In genomic region chr3:127701196-127701825, GRCm38 (mm10) we compare ENCODE assay signal across 30 mouse cellular contexts.
DNase-seq lines count a peak whose midpoint lies in the region; ATAC-seq and TF ChIP-seq lines count a peak whose summit lies in the region.
"Had no signal": no experiment of that assay in that cellular context is flagged by ENCODE, and none has a peak within 500 bp of the region (broad histone marks: within the 10 kb centered on the region; RNA-seq: fewer than 3 reads in every experiment).

No protein-coding gene starts in this region.

- no peak for ATAC-seq in forebrain, embryonic 11.5 days (replicated peaks; ENCODE audit: low FRiP score)
- no peak for ATAC-seq in forebrain, postnatal 0 days
- ATAC-seq in forebrain, embryonic 13.5 days: no peak
- ATAC-seq in erythroblast, adult 5-6 weeks (replicated peaks; ENCODE audit: low FRiP score, poor library complexity, severe bottlenecking): no peak
- ATAC-seq: hindbrain, postnatal 0 days; inflammation-experienced regulatory T-cells, adult 6 months; intestine, embryonic 16.5 days had no signal

- no peak overlapping the region for H3K4me2 ChIP-seq in forebrain, embryonic 11.5 days (ENCODE audit: low read depth, low read length, severe bottlenecking)
- no peak overlapping the region for H3K4me2 ChIP-seq in forebrain, postnatal 0 days (ENCODE audit: low read depth)
- no peak overlapping the region for H3K4me2 ChIP-seq in forebrain, embryonic 13.5 days
- H3K4me2 ChIP-seq: embryonic facial prominence, embryonic 13.5 days; heart, embryonic 12.5 days; heart, embryonic 15.5 days; hindbrain, embryonic 14.5 days had no signal

- peak overlapping the region; percentile 34; the same call in 1 of the 2 replicates for H3K27ac ChIP-seq in forebrain, embryonic 11.5 days (ENCODE audit: low read depth, low read length)
- H3K27ac ChIP-seq in forebrain, postnatal 0 days (ENCODE audit: low read depth, low read length): no peak overlapping the region
- H3K27ac ChIP-seq in forebrain, embryonic 13.5 days: peak overlapping the region; percentile 36; the same call in 1 of the 2 replicates
- H3K27ac ChIP-seq: embryonic facial prominence, embryonic 10.5 days; embryonic facial prominence, embryonic 13.5 days; heart, embryonic 15.5 days; hindbrain, embryonic 10.5 days; hindbrain, embryonic 14.5 days; hindbrain, postnatal 0 days had no signal

- no peak for TF ChIP-seq POLR2A in brain, embryonic 14.5 days (IDR thresholded peaks at IDR 0.05; ENCODE audit: borderline replicate concordance, extremely low read depth, insufficient read depth, insufficient read length, poor library complexity, severe bottlenecking)

- peaks cover 30% of the 10 kb centered on the region for H3K27me3 ChIP-seq in forebrain, embryonic 11.5 days (ENCODE audit: control insufficient read depth, insufficient read depth, low read length)
- no peaks in the 10 kb centered on the region for H3K27me3 ChIP-seq in forebrain, postnatal 0 days (ENCODE audit: insufficient read depth, low read length)
- H3K27me3 ChIP-seq in forebrain, embryonic 13.5 days: peaks cover 78% of the 10 kb centered on the region
- H3K27me3 ChIP-seq: CH12.LX, Patski had no signal

- no peaks in the 10 kb centered on the region for H3K9me3 ChIP-seq in forebrain, embryonic 11.5 days (ENCODE audit: control insufficient read depth, low read length)
- H3K9me3 ChIP-seq in forebrain, postnatal 0 days (ENCODE audit: low read length): no peaks in the 10 kb centered on the region
- H3K9me3 ChIP-seq in forebrain, embryonic 13.5 days (replicated peaks): peaks cover 7% of the 10 kb centered on the region
- H3K9me3 ChIP-seq: embryonic facial prominence, embryonic 10.5 days; embryonic facial prominence, embryonic 13.5 days; G1E; heart, embryonic 12.5 days; heart, embryonic 15.5 days had no signal

- DNase-seq in forebrain, embryonic 11.5 days (ENCODE audit: low spot score): no peak
- no peak for DNase-seq in forebrain, postnatal 0 days
- peak; percentile 76 for DNase-seq in brain, embryonic 14.5 days (ENCODE audit: low read depth)
- no peak for DNase-seq in layer of hippocampus, postnatal 10 days (ENCODE audit: low spot score in 2 of 2)
- DNase-seq: adrenal gland, postnatal 10 days; adrenal gland, postnatal 36 days; B cell, adult 2 months; cerebellum, adult 11 months; cerebellum, adult 8-10 months; cerebellum, postnatal 10 days; cerebellum, postnatal 36 days; embryo, embryonic 11 days; gastrocnemius, postnatal 25 days; heart, adult 18-20 months; heart, postnatal 10 days; heart, postnatal 36 days had no signal

- 65% methylated on average over 4 of the region's 4 CpGs for WGBS in forebrain, embryonic 11.5 days
- 45% methylated on average over 4 of the region's 4 CpGs for WGBS in forebrain, postnatal 0 days
- 51% methylated on average over 4 of the region's 4 CpGs for WGBS in forebrain, embryonic 13.5 days

- no peak overlapping the region for H3K9ac ChIP-seq in forebrain, embryonic 11.5 days (ENCODE audit: low read length)
- H3K9ac ChIP-seq in forebrain, postnatal 0 days: no peak overlapping the region
- no peak overlapping the region for H3K9ac ChIP-seq in forebrain, embryonic 13.5 days
- H3K9ac ChIP-seq: embryonic facial prominence, embryonic 13.5 days; heart, embryonic 12.5 days; heart, embryonic 15.5 days; hindbrain, embryonic 14.5 days had no signal

- TF ChIP-seq CTCF in forebrain, postnatal 0 days (IDR thresholded peaks at IDR 0.05; ENCODE audit: low read depth): no peak
- no peak for TF ChIP-seq CTCF in brain, embryonic 14.5 days (IDR thresholded peaks at IDR 0.05; ENCODE audit: borderline replicate concordance, extremely low read depth, insufficient read depth, insufficient read length)

- H3K4me1 ChIP-seq in forebrain, embryonic 11.5 days (replicated peaks; ENCODE audit: control insufficient read depth, insufficient read depth, low read length): peaks cover 6% of the 10 kb centered on the region; the same call in 1 of the 2 replicates
- H3K4me1 ChIP-seq in forebrain, postnatal 0 days (ENCODE audit: insufficient read depth): no peaks in the 10 kb centered on the region; the same call in 1 of the 2 replicates
- peaks cover 43% of the 10 kb centered on the region for H3K4me1 ChIP-seq in forebrain, embryonic 13.5 days
- H3K4me1 ChIP-seq: heart, embryonic 12.5 days had no signal

- no peak overlapping the region for H3K4me3 ChIP-seq in forebrain, embryonic 11.5 days (ENCODE audit: low read depth, low read length)
- no peak overlapping the region for H3K4me3 ChIP-seq in forebrain, postnatal 0 days (ENCODE audit: low read depth, low read length)
- H3K4me3 ChIP-seq in forebrain, embryonic 13.5 days: no peak overlapping the region
- H3K4me3 ChIP-seq: embryonic facial prominence, embryonic 10.5 days; embryonic facial prominence, embryonic 13.5 days; heart, embryonic 12.5 days; heart, embryonic 15.5 days; hindbrain, embryonic 10.5 days had no signal

- H3K36me3 ChIP-seq in forebrain, embryonic 11.5 days (ENCODE audit: control insufficient read depth, insufficient read depth, low read length): no peaks in the 10 kb centered on the region
- no peaks in the 10 kb centered on the region for H3K36me3 ChIP-seq in forebrain, postnatal 0 days (ENCODE audit: insufficient read depth)
- H3K36me3 ChIP-seq in forebrain, embryonic 13.5 days (ENCODE audit: poor library complexity, severe bottlenecking): no peaks in the 10 kb centered on the region
- H3K36me3 ChIP-seq: embryonic facial prominence, embryonic 10.5 days; embryonic facial prominence, embryonic 13.5 days; G1E; heart, embryonic 12.5 days; heart, embryonic 15.5 days; hindbrain, embryonic 10.5 days had no signal
